Mouse (Mus musculus) liver, postnatal 0 days (tissue): ENCODE measurements at regions not wholly inside any gene's neighbourhood (a gene's known extent, or its start where the extent isn't known, plus 50 kb on each side); places are given as distances from the start of the nearest gene placed in this dataset.

Experiments used
- CTCF ChIP-seq: sonication (generic); IDR thresholded peaks from 2 replicates; pipeline ENCODE4 v1.5.1; 2016; ENCODE audit warnings: antibody characterized with exemption, low read depth
- EP300 ChIP-seq: IDR thresholded peaks from 2 replicates; pipeline ENCODE4 v1.6.1; 2016; ENCODE audit warnings: antibody characterized with exemption, low read depth, mild to moderate bottlenecking

DNA sequence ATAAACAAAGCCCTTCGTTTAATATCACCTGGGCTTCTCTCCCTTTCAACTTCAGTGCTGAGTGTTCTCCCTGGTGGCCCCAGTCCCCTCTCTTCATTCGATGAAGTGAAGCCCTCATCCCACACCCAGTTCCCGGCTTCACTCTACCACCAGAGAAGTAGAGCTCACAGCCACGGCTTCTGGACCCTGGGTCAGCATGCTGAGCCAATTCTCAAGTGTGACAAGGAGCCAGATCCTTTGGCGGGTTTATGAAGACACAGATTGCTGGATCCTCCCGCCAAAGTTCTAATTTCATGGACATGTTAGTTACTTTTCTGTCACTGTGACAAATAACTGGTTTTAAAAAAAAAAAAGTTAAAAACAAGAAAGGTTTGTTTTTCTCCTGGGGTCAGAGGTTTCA, 76.7 kb upstream of the Srsf6 start:
- TF ChIP-seq CTCF = no peak
- TF ChIP-seq EP300 = no peak
